Mouse (Mus musculus) kidney, postnatal 10 days (tissue): ENCODE data around the gene Prr18.

Experiments used
- DNase-seq: peaks from one replicate; pipeline ENCODE4 v3.0.0; 2021; ENCODE audit warnings: mixed read lengths

Prr18 gene

GRCm38 (mm10) chr17:8390487-8390886 is 53.2 kb downstream of the Prr18 start:
- DNase-seq: no peak
